Mouse (Mus musculus) adrenal gland, postnatal 14 days (tissue): Measurements from ENCODE around the gene Ddx27. TPM values are rescaled to one million over a fixed set of nuclear protein-coding genes. Genes with fewer than 3 reads are reported as not detected.

Experiments
- total RNA-seq: library from RNA; stranded (reverse); gene quantifications from 2 replicates; pipeline ENCODE4 v1.2.3, GENCODE M21; 2021

Gene Ddx27
- total RNA-seq, 1 experiment from 2014 or later, result 34.6 TPM

Other genes with a start within 250 kb of the Ddx27 start
- 4.4 and 6.4 TPM in 2 replicates for gene Trp53rkb, start 222.7 kb upstream of the Ddx27 start, total RNA-seq
- gene Arfgef2, start 209.6 kb upstream of the Ddx27 start, total RNA-seq, result 49.3 and 54.7 TPM in 2 replicates
- gene Cse1l, start 109.2 kb upstream of the Ddx27 start, total RNA-seq, result 59.1 and 61.2 TPM in 2 replicates
- gene Stau1, start 18.9 kb upstream of the Ddx27 start, total RNA-seq, result 69.9 and 70.8 TPM in 2 replicates
- 37.7 and 43.5 TPM in 2 replicates for gene Znfx1, start 47.8 kb downstream of the Ddx27 start, total RNA-seq
- gene Kcnb1, start 175.0 kb downstream of the Ddx27 start, total RNA-seq, result 16.4 and 22.1 TPM in 2 replicates
- gene Ptgis, start 225.4 kb downstream of the Ddx27 start, total RNA-seq, result 17.1 and 20.4 TPM in 2 replicates